In genomic region chr14:21115888-21116460, GRCm38 (mm10) we compare ENCODE assay signal across 8 mouse cellular contexts.
DNase-seq lines count a peak whose midpoint lies in the region; ATAC-seq lines count a peak whose summit lies in the region.

No protein-coding gene starts in this region.

- H3K4me3 ChIP-seq in liver, embryonic 16.5 days (ENCODE audit: low read depth, low read length) = no peak overlapping the region

- H3K4me1 ChIP-seq in liver, embryonic 16.5 days (ENCODE audit: control insufficient read depth, low read depth, low read length) = peaks cover 8% of the 10 kb centered on the region

- H3K27ac ChIP-seq in liver, embryonic 16.5 days (ENCODE audit: low read length) = peak overlapping the region; percentile 37

- no peak for ATAC-seq in liver, embryonic 16.5 days (ENCODE audit: low read depth)

- 48% methylated on average over 3 of the region's 3 CpGs for WGBS in liver, embryonic 16.5 days (ENCODE audit: insufficient replicate concordance)

- no peak overlapping the region for H3K9ac ChIP-seq in liver, embryonic 16.5 days (ENCODE audit: low read depth, low read length)

- H3K36me3 ChIP-seq in liver, embryonic 16.5 days (ENCODE audit: control insufficient read depth, insufficient read depth) = no peaks in the 10 kb centered on the region

- H3K4me2 ChIP-seq in liver, embryonic 16.5 days (ENCODE audit: low read depth, low read length) = no peak overlapping the region

- peak; percentile 19 to 44 for DNase-seq in cerebellum, postnatal 10 days
- DNase-seq in cerebellum, postnatal 4 days (ENCODE audit: low spot score in 2 of 2) = no peak
- peak; percentile 31 to 57 for DNase-seq in left cerebral cortex, postnatal 14 days (ENCODE audit: low spot score in 2 of 2)
- DNase-seq in left cerebral cortex, postnatal 36 days (ENCODE audit: low spot score in 2 of 2) = no peak
- peak; percentile 9 for DNase-seq in embryo, embryonic 11.5 days (ENCODE audit: low read depth, low spot score)
- DNase-seq in yolk sac, embryonic 10.5 days (ENCODE audit: low spot score) = peak; percentile 53
- no peak for DNase-seq in cerebellum, adult 11-12 months

- no peaks in the 10 kb centered on the region for H3K27me3 ChIP-seq in liver, embryonic 16.5 days (ENCODE audit: control insufficient read depth, insufficient read depth, low read depth, low read length)

- intact Hi-C loops in left cerebral cortex, postnatal 14 days (cut with DNase I) = no loop called here
- intact Hi-C loops in left cerebral cortex, postnatal 36 days (cut with DNase I) = loop anchor here (10.0 kb wide), 1 partner anchor 311 kb away; no protein-coding TSS in a partner anchor

- H3K9me3 ChIP-seq in liver, embryonic 16.5 days (replicated peaks; ENCODE audit: control insufficient read depth, low read length) = no peaks in the 10 kb centered on the region

Comparison
In these comparisons a context has a peak if more than half of its experiments do, and no peak if none do; other contexts are left out.
1. DNase-seq: peak in cerebellum, postnatal 10 days (2 of 2), left cerebral cortex, postnatal 14 days (2 of 2), embryo, embryonic 11.5 days (single experiment) and yolk sac, embryonic 10.5 days (single experiment); none in cerebellum, postnatal 4 days (0 of 2), left cerebral cortex, postnatal 36 days (0 of 2) and cerebellum, adult 11-12 months (single experiment).